Mouse (Mus musculus) Patski (cell line): ENCODE measurements at regions not wholly inside any gene's neighbourhood (a gene's known extent, or its start where the extent isn't known, plus 50 kb on each side); places are given as distances from the start of the nearest gene placed in this dataset.

Source experiments
- ATAC-seq: fragments of 100-300 bp; one replicate; pipeline ENCODE4 v1.8.0; 2021
- CTCF ChIA-PET: fragments of 350-600 bp; sonication (Branson Sonifier 250); formaldehyde crosslinking; loops from one replicate; lab custom pipeline; 2022; ENCODE audit warnings: inconsistent platforms; lab: Charles Lee
- POLR2A ChIA-PET: fragments of 350-600 bp; sonication (Branson Sonifier 250); formaldehyde crosslinking; loops from one replicate; lab custom pipeline; 2022; ENCODE audit warnings: antibody characterized with exemption, inconsistent platforms; lab: Charles Lee
- DNase-seq: peaks from one replicate; pipeline ENCODE4 v3.0.0-alpha.2; 2011; ENCODE audit warnings: low read depth, low spot score
- H3K27me3 ChIP-seq: fragments of 371-371 bp; one replicate; pipeline ENCODE4 v1.5.1; 2021
- CTCF ChIP-seq: fragments of 100-300 bp; IDR thresholded peaks from one replicate; pipeline ENCODE4 v1.5.1; 2021
- in situ Hi-C: fragments of 300-500 bp; cut with MboI; formaldehyde crosslinking; loops from 3 replicates; pipeline ENCODE4 v1.11.1; 2018; ENCODE audit warnings: low pct_unique_long_range_greater_than_20kb, mixed read lengths

DNA sequence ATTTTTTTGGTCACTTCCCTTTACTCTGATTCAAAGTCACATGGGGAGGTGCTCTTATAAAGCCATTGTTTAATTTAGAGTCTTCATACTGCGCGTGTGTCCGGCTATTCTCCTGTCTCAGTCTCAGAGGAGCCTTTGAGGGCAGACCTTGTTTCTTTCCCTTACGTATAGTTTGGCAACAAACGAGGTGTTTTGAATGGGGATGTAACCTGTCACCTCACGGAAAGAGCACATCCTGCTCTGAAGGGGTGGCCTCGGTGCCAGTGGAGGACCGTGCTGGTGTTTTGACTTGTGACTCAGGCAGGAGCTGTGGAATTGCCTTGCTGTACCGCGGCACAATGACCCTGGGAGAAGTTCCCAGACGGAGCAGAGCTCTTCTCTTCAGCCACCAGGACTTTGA is 146.7 kb downstream of the Dusp6 start:
- in situ Hi-C loops, result no loop called here
- POLR2A ChIA-PET, result no interaction called here
- no peaks in the 10 kb centered on the region for H3K27me3 ChIP-seq
- no peak for DNase-seq
- ATAC-seq, result no peak
- no peak for TF ChIP-seq CTCF
- CTCF ChIA-PET, result no interaction called here

- H3K27me3 ChIP-seq, result no peaks in the 10 kb centered on the region
- ATAC-seq (no peak), DNase-seq (no peak)
- in situ Hi-C loops, result no loop called here
- ChIA-PET CTCF (no interaction called here), POLR2A (no interaction called here)
- no peak for TF ChIP-seq CTCF
Measured at GRCm38 (mm10) chr10:99410754-99411153, 147.7 kb downstream of the Dusp6 start.

DNA sequence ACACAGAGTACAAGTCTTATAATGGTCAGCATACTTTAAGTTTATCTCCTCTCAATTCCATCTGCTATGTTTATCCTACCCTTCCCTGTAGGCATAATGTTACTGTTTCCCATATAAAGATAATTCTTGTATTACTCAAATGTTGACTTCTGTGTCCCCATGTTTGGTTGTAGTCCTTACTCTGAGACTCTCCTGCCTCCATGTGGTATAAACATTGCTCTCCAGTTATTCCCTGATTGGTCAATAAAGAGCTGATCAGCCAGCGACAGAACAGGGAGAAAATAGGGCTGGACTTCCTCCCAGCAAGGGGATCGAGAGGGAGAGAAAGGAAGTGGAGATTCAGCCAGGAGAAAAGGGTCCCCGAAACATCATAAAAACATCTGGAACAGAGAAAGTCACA is 150.4 kb downstream of the Dusp6 start:
- ChIA-PET CTCF (no interaction called here), POLR2A (no interaction called here)
- no peaks in the 10 kb centered on the region for H3K27me3 ChIP-seq
- TF ChIP-seq CTCF, result no peak
- in situ Hi-C loops, result no loop called here
- ATAC-seq (no peak), DNase-seq (no peak)

GRCm38 (mm10) chr10:99416271-99416670 is 153.2 kb downstream of the Dusp6 start:
- ATAC-seq (no peak), DNase-seq (no peak)
- no peak for TF ChIP-seq CTCF
- in situ Hi-C loops, result no loop called here
- H3K27me3 ChIP-seq, result no peaks in the 10 kb centered on the region
- CTCF ChIA-PET, result no interaction called here
- POLR2A ChIA-PET, result no interaction called here

DNA sequence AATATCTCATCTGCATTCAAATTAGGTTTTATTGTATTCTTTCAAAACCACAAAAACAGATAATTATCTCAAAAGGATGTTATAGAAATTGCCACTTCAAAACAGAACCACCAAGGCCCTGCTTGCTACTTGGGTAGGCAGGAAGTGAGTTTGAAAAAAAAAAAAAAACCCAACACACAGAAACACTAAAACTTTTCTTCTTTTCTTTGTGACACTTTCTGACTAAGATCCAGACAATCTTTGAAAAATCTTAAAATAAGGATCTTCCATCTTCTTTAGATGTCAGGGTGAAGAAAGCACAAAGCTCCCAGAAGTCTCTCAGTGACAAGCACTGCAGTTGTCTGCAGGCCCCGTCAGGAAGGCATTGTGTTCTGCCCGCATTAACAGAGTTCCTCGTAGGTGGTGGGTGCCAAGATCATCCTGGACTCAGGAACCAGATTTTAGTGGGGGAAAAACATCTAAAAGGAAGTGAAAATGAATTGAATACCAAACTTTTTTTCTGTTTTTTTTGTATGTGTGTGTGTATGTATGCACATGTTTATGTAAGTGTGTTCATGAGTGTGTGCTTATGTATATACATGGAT is 154.0 kb downstream of the Dusp6 start:
- DNase-seq (no peak), ATAC-seq (no peak)
- H3K27me3 ChIP-seq, result no peaks in the 10 kb centered on the region
- no peak for TF ChIP-seq CTCF
- in situ Hi-C loops, result no loop called here
- ChIA-PET CTCF (no interaction called here), POLR2A (no interaction called here)

DNA sequence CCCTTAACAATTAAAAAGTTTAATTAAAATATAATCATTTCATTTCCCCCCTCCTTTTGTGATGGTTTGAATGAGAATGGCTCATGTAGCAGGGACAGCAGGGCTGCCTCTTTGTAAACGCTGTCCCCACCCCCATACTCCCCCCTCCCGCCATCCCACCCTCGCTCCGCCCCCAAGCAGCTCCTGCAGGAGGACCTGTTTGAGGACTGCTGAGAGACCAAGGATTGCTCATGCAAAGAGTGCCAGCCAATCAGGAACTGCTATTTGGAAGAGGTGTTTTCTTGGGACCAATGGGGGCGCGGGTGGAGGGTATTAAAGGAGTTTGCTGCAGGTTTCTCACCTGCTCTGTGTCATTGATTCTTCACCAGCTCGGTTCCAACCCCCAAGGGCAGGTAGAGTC is 154.6 kb downstream of the Dusp6 start:
- ChIA-PET POLR2A (no interaction called here), CTCF (no interaction called here)
- no peak for TF ChIP-seq CTCF
- ATAC-seq (no peak), DNase-seq (no peak)
- no peaks in the 10 kb centered on the region for H3K27me3 ChIP-seq
- in situ Hi-C loops, result no loop called here

- POLR2A ChIA-PET, result no interaction called here
- no peak for DNase-seq
- in situ Hi-C loops, result no loop called here
- no peaks in the 10 kb centered on the region for H3K27me3 ChIP-seq
- no peak for TF ChIP-seq CTCF
- ATAC-seq, result no peak
- CTCF ChIA-PET, result no interaction called here
Measured at GRCm38 (mm10) chr10:99418497-99418896, 155.5 kb downstream of the Dusp6 start.

DNA sequence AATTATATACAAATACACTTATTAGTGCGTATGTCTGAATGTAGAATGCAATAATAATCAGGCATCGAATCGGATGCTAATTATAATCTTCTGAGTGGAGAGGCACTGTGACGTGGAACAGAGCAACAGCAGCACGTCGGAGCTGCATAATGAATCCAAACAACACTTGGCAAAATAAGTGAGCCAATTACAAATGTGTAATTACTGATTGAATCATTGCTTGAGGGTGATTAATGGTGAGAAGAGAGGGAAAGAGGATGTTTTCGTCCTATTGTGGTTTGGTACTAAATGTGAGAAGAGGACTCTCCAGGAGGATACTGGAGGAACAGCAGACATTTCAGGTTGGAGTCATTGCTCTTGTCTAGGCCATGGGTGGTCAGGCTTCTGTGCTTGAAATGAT is 156.5 kb downstream of the Dusp6 start:
- ATAC-seq (no peak), DNase-seq (no peak)
- ChIA-PET POLR2A (no interaction called here), CTCF (no interaction called here)
- in situ Hi-C loops, result no loop called here
- no peak for TF ChIP-seq CTCF
- no peaks in the 10 kb centered on the region for H3K27me3 ChIP-seq

GRCm38 (mm10) chr10:99423406-99423805 is 160.4 kb downstream of the Dusp6 start:
- in situ Hi-C loops, result no loop called here
- DNase-seq, result no peak
- no peak for TF ChIP-seq CTCF
- CTCF ChIA-PET, result no interaction called here
- H3K27me3 ChIP-seq, result no peaks in the 10 kb centered on the region
- ATAC-seq, result no peak
- POLR2A ChIA-PET, result no interaction called here

DNA sequence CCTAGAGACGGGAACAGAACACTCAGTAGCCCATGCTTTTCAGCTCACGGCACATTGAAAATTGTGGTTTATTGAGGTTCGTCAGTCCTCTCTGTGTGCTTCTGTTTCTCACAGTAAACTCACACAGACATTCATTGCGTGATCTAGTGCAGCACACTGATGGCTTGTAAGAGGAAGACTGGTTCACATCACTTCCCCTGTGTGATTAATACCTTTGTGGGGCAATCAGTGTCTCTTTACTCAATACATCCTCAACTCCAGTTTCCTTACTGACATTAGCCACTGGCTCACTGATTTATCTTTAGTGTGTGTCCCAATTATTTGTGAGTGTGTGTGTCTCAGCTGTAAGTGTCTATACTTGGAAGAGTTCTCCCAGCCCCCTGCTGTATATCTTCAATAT is 162.2 kb downstream of the Dusp6 start:
- POLR2A ChIA-PET, result interaction anchor here (0.7 kb wide), 1 partner anchor 9 kb away, joined by 14 read pairs; no protein-coding TSS in a partner anchor
- H3K27me3 ChIP-seq, result no peaks in the 10 kb centered on the region
- no peak for DNase-seq
- no peak for TF ChIP-seq CTCF
- in situ Hi-C loops, result no loop called here
- no peak for ATAC-seq
- CTCF ChIA-PET, result no interaction called here

DNA sequence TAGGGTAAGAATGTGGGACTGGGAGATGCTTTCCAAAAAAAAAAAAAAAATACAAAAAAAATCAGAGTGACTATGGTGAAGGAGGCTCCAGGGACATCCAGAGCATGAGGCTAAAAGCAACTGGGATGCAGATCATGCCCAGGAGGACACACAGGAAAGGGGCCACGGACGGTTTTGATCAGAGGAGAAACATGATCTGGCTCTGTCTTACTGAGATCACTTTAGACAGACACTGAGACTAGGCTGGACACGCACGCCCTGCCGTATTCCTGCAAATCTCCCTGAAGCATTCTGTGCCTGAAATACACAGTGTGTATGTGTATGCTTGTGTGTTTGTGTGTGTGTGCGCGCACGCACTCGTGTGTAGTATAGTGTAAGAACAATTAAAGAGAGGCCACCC is 167.1 kb downstream of the Dusp6 start:
- POLR2A ChIA-PET, result no interaction called here
- in situ Hi-C loops, result no loop called here

More for the DNA sequence above, 167.1 kb downstream of the Dusp6 start:
- ATAC-seq (no peak), DNase-seq (no peak)
- CTCF ChIA-PET, result no interaction called here
- H3K27me3 ChIP-seq, result no peaks in the 10 kb centered on the region
- no peak for TF ChIP-seq CTCF
